In genomic region chr19:7112628-7113027, GRCm38 (mm10) we compare ENCODE assay signal across 24 mouse cellular contexts. TPM values are rescaled to one million over a fixed set of nuclear protein-coding genes. Genes with fewer than 3 reads are reported as not detected.
DNase-seq lines count a peak whose midpoint lies in the region; ATAC-seq lines count a peak whose summit lies in the region.
"Had no signal": no experiment of that assay in that cellular context is flagged by ENCODE, and none has a peak within 500 bp of the region (broad histone marks: within the 10 kb centered on the region; RNA-seq: fewer than 3 reads in every experiment).

No protein-coding gene starts in this region.

- H3K9ac ChIP-seq in forebrain, embryonic 12.5 days, result no peak overlapping the region
- H3K9ac ChIP-seq in forebrain, embryonic 16.5 days (replicated peaks; ENCODE audit: low read depth, low read length), result no peak overlapping the region
- no peak overlapping the region for H3K9ac ChIP-seq in liver, embryonic 13.5 days
- no peak overlapping the region for H3K9ac ChIP-seq in liver, embryonic 11.5 days (ENCODE audit: low read depth, low read length)
- H3K9ac ChIP-seq in midbrain, embryonic 14.5 days (replicated peaks; ENCODE audit: low read length), result no peak overlapping the region
- H3K9ac ChIP-seq: embryonic facial prominence, embryonic 12.5 days; hindbrain, embryonic 13.5 days; liver, postnatal 0 days had no signal

- H3K4me3 ChIP-seq in forebrain, embryonic 12.5 days (replicated peaks), result no peak overlapping the region
- no peak overlapping the region for H3K4me3 ChIP-seq in forebrain, embryonic 16.5 days (replicated peaks; ENCODE audit: low read length)
- no peak overlapping the region for H3K4me3 ChIP-seq in liver, embryonic 13.5 days (replicated peaks)
- H3K4me3 ChIP-seq in liver, embryonic 11.5 days (ENCODE audit: low read depth, low read length), result no peak overlapping the region
- H3K4me3 ChIP-seq in limb, embryonic 10.5 days, result no peak overlapping the region
- H3K4me3 ChIP-seq in midbrain, embryonic 14.5 days (replicated peaks; ENCODE audit: low read depth, low read length), result no peak overlapping the region
- H3K4me3 ChIP-seq: embryonic facial prominence, embryonic 12.5 days; hindbrain, embryonic 13.5 days; left cerebral cortex, adult 2 months; limb, embryonic 15.5 days; myocyte had no signal

- peaks cover 15% of the 10 kb centered on the region for H3K27me3 ChIP-seq in forebrain, embryonic 12.5 days
- H3K27me3 ChIP-seq in forebrain, embryonic 16.5 days (replicated peaks; ENCODE audit: control insufficient read depth, insufficient read depth, low read length), result no peaks in the 10 kb centered on the region
- peaks cover 3% of the 10 kb centered on the region; the same call in 1 of the 2 replicates for H3K27me3 ChIP-seq in liver, embryonic 13.5 days
- no peaks in the 10 kb centered on the region; the same call in 1 of the 2 replicates for H3K27me3 ChIP-seq in liver, embryonic 11.5 days (replicated peaks; ENCODE audit: control insufficient read depth, insufficient read depth, low read length)
- H3K27me3 ChIP-seq in limb, embryonic 10.5 days (ENCODE audit: low read depth, poor library complexity, severe bottlenecking), result peaks cover 82% of the 10 kb centered on the region
- H3K27me3 ChIP-seq in midbrain, embryonic 14.5 days (ENCODE audit: control insufficient read depth, insufficient read depth, low read length), result 0 out of 2 replicates have a peak, but pooled peaks cover 4% of the 10 kb centered on the region
- H3K27me3 ChIP-seq: limb, embryonic 15.5 days had no signal

- H3K36me3 ChIP-seq in forebrain, embryonic 12.5 days (replicated peaks), result no peaks in the 10 kb centered on the region
- H3K36me3 ChIP-seq in forebrain, embryonic 16.5 days (ENCODE audit: control insufficient read depth, insufficient read depth), result no peaks in the 10 kb centered on the region
- H3K36me3 ChIP-seq in liver, embryonic 13.5 days, result no peaks in the 10 kb centered on the region
- no peaks in the 10 kb centered on the region for H3K36me3 ChIP-seq in liver, embryonic 11.5 days (ENCODE audit: control insufficient read depth, insufficient read depth, low read length)
- no peaks in the 10 kb centered on the region for H3K36me3 ChIP-seq in limb, embryonic 10.5 days
- no peaks in the 10 kb centered on the region for H3K36me3 ChIP-seq in midbrain, embryonic 14.5 days (ENCODE audit: control insufficient read depth, insufficient read depth, low read length)
- H3K36me3 ChIP-seq: embryonic facial prominence, embryonic 12.5 days; hindbrain, embryonic 13.5 days; limb, embryonic 15.5 days had no signal

- 16% methylated on average over 3 of the region's 3 CpGs for WGBS in forebrain, embryonic 12.5 days
- 23% methylated on average over 3 of the region's 3 CpGs for WGBS in forebrain, embryonic 16.5 days
- WGBS in liver, embryonic 13.5 days (ENCODE audit: insufficient replicate concordance), result 58% methylated on average over 3 of the region's 3 CpGs
- WGBS in liver, embryonic 11.5 days, result 62% methylated on average over 3 of the region's 3 CpGs
- 38% methylated on average over 3 of the region's 3 CpGs for WGBS in limb, embryonic 10.5 days
- WGBS in midbrain, embryonic 14.5 days, result 13% methylated on average over 3 of the region's 3 CpGs

- no peak for DNase-seq in liver, embryonic 13.5 days
- no peak for DNase-seq in liver, embryonic 11.5 days (ENCODE audit: low spot score)
- no peak for DNase-seq in limb, embryonic 10.5 days (ENCODE audit: low spot score)
- DNase-seq in midbrain, embryonic 14.5 days, result peak; percentile 37
- no peak for DNase-seq in cerebellum, adult 8-10 months
- DNase-seq: cerebellum, adult 9-10 months; gastrocnemius, postnatal 10 days; heart, adult 11 months; heart, postnatal 10 days; kidney, adult 8-10 months; kidney, postnatal 36 days; layer of hippocampus, adult 9-11 months; liver, postnatal 0 days; lung, postnatal 14 days had no signal

- no peaks in the 10 kb centered on the region for H3K9me3 ChIP-seq in forebrain, embryonic 12.5 days
- H3K9me3 ChIP-seq in forebrain, embryonic 16.5 days (ENCODE audit: control insufficient read depth, low read length), result no peaks in the 10 kb centered on the region
- no peaks in the 10 kb centered on the region for H3K9me3 ChIP-seq in liver, embryonic 13.5 days (replicated peaks)
- H3K9me3 ChIP-seq in liver, embryonic 11.5 days (ENCODE audit: control insufficient read depth, low read length), result no peaks in the 10 kb centered on the region
- no peaks in the 10 kb centered on the region for H3K9me3 ChIP-seq in limb, embryonic 10.5 days (replicated peaks)
- H3K9me3 ChIP-seq in midbrain, embryonic 14.5 days (ENCODE audit: control insufficient read depth, low read length), result no peaks in the 10 kb centered on the region
- H3K9me3 ChIP-seq: embryonic facial prominence, embryonic 12.5 days; hindbrain, embryonic 13.5 days; limb, embryonic 15.5 days had no signal

- no peak overlapping the region for H3K4me2 ChIP-seq in forebrain, embryonic 12.5 days
- no peak overlapping the region for H3K4me2 ChIP-seq in forebrain, embryonic 16.5 days (ENCODE audit: low read length)
- no peak overlapping the region for H3K4me2 ChIP-seq in liver, embryonic 13.5 days
- no peak overlapping the region for H3K4me2 ChIP-seq in liver, embryonic 11.5 days
- H3K4me2 ChIP-seq in midbrain, embryonic 14.5 days (ENCODE audit: low read length), result no peak overlapping the region
- H3K4me2 ChIP-seq: embryonic facial prominence, embryonic 12.5 days; hindbrain, embryonic 13.5 days; limb, embryonic 15.5 days had no signal

- peaks cover 89% of the 10 kb centered on the region for H3K4me1 ChIP-seq in forebrain, embryonic 12.5 days
- H3K4me1 ChIP-seq in forebrain, embryonic 16.5 days (replicated peaks; ENCODE audit: control insufficient read depth, insufficient read depth, low read length), result peaks cover 41% of the 10 kb centered on the region
- peaks cover 55% of the 10 kb centered on the region for H3K4me1 ChIP-seq in liver, embryonic 13.5 days (replicated peaks)
- H3K4me1 ChIP-seq in liver, embryonic 11.5 days (replicated peaks; ENCODE audit: control insufficient read depth, insufficient read depth, low read length), result peaks cover 39% of the 10 kb centered on the region
- H3K4me1 ChIP-seq in limb, embryonic 10.5 days, result peaks cover 88% of the 10 kb centered on the region
- peaks cover 56% of the 10 kb centered on the region for H3K4me1 ChIP-seq in midbrain, embryonic 14.5 days (ENCODE audit: control insufficient read depth, insufficient read depth, low read length)

- ATAC-seq in forebrain, embryonic 12.5 days (ENCODE audit: low FRiP score), result 0 out of 2 replicates have a peak, but pooled peaks have one; percentile 3
- no peak for ATAC-seq in forebrain, embryonic 16.5 days
- ATAC-seq in liver, embryonic 13.5 days (ENCODE audit: low read depth), result no peak
- no peak for ATAC-seq in liver, embryonic 11.5 days (replicated peaks; ENCODE audit: low FRiP score)
- ATAC-seq in midbrain, embryonic 14.5 days (ENCODE audit: low FRiP score, low TSS enrichment), result no peak
- no peak for ATAC-seq in cerebellum, adult (ENCODE audit: insufficient number of reproducible peaks, low FRiP score, low TSS enrichment)
- ATAC-seq: CD4-positive, CD25-positive, alpha-beta regulatory T cell, adult 4 months; inflammation-experienced regulatory T-cells, adult 6 months; liver, postnatal 0 days had no signal

- no peak overlapping the region for H3K27ac ChIP-seq in forebrain, embryonic 12.5 days
- no peak overlapping the region for H3K27ac ChIP-seq in forebrain, embryonic 16.5 days (ENCODE audit: low read length)
- 0 out of 2 replicates have a peak overlapping the region, but pooled peaks have one; percentile 39 for H3K27ac ChIP-seq in liver, embryonic 13.5 days
- H3K27ac ChIP-seq in liver, embryonic 11.5 days (ENCODE audit: low read depth, low read length), result no peak overlapping the region
- H3K27ac ChIP-seq in limb, embryonic 10.5 days, result peak overlapping the region; percentile 85
- no peak overlapping the region for H3K27ac ChIP-seq in midbrain, embryonic 14.5 days (replicated peaks; ENCODE audit: low read depth, low read length)

RNA-seq across cellular contexts. Expression of gene Flrt1, which starts 7.1 kb away (rescaled TPM):
- polyA plus RNA-seq in forebrain, embryonic 12.5 days (2016; fragmentation: Nextera tagmentation; extraction: Ambion mirVana), result 7.3 and 8.0 TPM in 2 replicates
- polyA plus RNA-seq in forebrain, embryonic 16.5 days (2015; fragmentation: Nextera tagmentation; extraction: Ambion mirVana), result 13.8 and 16.1 TPM in 2 replicates
- polyA plus RNA-seq in liver, embryonic 13.5 days (2015; fragmentation: Nextera tagmentation; extraction: Ambion mirVana), result 0.14 and 0.17 TPM in 2 replicates
- polyA plus RNA-seq in liver, embryonic 11.5 days (2014; fragmentation: Nextera tagmentation; extraction: Ambion mirVana), result 0.60 and 0.64 TPM in 2 replicates
- polyA plus RNA-seq in limb, embryonic 10.5 days (2016; fragmentation: Nextera tagmentation; extraction: Ambion mirVana), result 0.54 and 1.6 TPM in 2 replicates
- polyA plus RNA-seq in midbrain, embryonic 14.5 days (2014; fragmentation: Nextera tagmentation; extraction: Ambion mirVana), result 7.0 and 10.2 TPM in 2 replicates

RNA-seq across cellular contexts. Expression of gene Macrod1, which starts 56.0 kb away (rescaled TPM):
- 4.4 and 5.3 TPM in 2 replicates for polyA plus RNA-seq in forebrain, embryonic 12.5 days (2016; fragmentation: Nextera tagmentation; extraction: Ambion mirVana)
- 4.0 and 5.3 TPM in 2 replicates for polyA plus RNA-seq in forebrain, embryonic 16.5 days (2015; fragmentation: Nextera tagmentation; extraction: Ambion mirVana)
- 3.0 and 3.8 TPM in 2 replicates for polyA plus RNA-seq in liver, embryonic 13.5 days (2015; fragmentation: Nextera tagmentation; extraction: Ambion mirVana)
- 5.9 and 6.7 TPM in 2 replicates for polyA plus RNA-seq in liver, embryonic 11.5 days (2014; fragmentation: Nextera tagmentation; extraction: Ambion mirVana)
- polyA plus RNA-seq in limb, embryonic 10.5 days (2016; fragmentation: Nextera tagmentation; extraction: Ambion mirVana), result 2.8 and 4.4 TPM in 2 replicates
- polyA plus RNA-seq in midbrain, embryonic 14.5 days (2014; fragmentation: Nextera tagmentation; extraction: Ambion mirVana), result 3.4 and 3.9 TPM in 2 replicates

Comparison
In these comparisons a context has a peak if more than half of its experiments do, and no peak if none do; other contexts are left out.
1. H3K27ac ChIP-seq: peak in liver, embryonic 13.5 days (single experiment) and limb, embryonic 10.5 days (single experiment); none in forebrain, embryonic 12.5 days (single experiment), forebrain, embryonic 16.5 days (single experiment), liver, embryonic 11.5 days (single experiment) and midbrain, embryonic 14.5 days (single experiment).